Mouse (Mus musculus) C2C12 (cell line): ENCODE measurements around the gene Cdc73.

Source experiments
- CEBPB ChIP-seq: IDR thresholded peaks from one replicate; pipeline ENCODE4 v1.6.1; 2011; ENCODE audit warnings: low read depth, mild to moderate bottlenecking, control low read depth, moderate library complexity
- CTCF ChIP-seq: IDR thresholded peaks from one replicate; pipeline ENCODE4 v1.5.1; 2011; ENCODE audit not compliant: control insufficient read depth, insufficient read depth, insufficient read length
- MAX ChIP-seq: IDR thresholded peaks from one replicate; pipeline ENCODE4 v1.6.1; 2011; ENCODE audit warnings: mild to moderate bottlenecking, control low read depth
- MYOD1 ChIP-seq: IDR thresholded peaks from one replicate; pipeline ENCODE4 v1.6.1; 2011; ENCODE audit warnings: low read depth; ENCODE audit not compliant: control insufficient read depth, insufficient read length
- MYOG ChIP-seq: IDR thresholded peaks from one replicate; pipeline ENCODE4 v1.6.1; 2011; ENCODE audit not compliant: control insufficient read depth, insufficient read length; ENCODE audit errors: extremely low read depth
- USF1 ChIP-seq: IDR thresholded peaks from one replicate; pipeline ENCODE4 v1.6.1; 2011; ENCODE audit warnings: low read depth, mild to moderate bottlenecking, control low read depth, moderate library complexity

GRCm38 (mm10) chr1:143724456-143725064, 21.9 kb upstream of the Cdc73 start:
- TF ChIP-seq CEBPB (no peak), CTCF (no peak), MAX (no peak), USF1 (no peak), MYOG (no peak), MYOD1 (no peak)
